Mouse (Mus musculus): ENCODE measurements around the gene Zfp788. TPM values are rescaled to one million over a fixed set of nuclear protein-coding genes. Genes with fewer than 3 reads are reported as not detected.

Gene Zfp788
- 10 to 100 TPM; 19.7 to 24.3 TPM for total RNA-seq (2023)

DNA sequence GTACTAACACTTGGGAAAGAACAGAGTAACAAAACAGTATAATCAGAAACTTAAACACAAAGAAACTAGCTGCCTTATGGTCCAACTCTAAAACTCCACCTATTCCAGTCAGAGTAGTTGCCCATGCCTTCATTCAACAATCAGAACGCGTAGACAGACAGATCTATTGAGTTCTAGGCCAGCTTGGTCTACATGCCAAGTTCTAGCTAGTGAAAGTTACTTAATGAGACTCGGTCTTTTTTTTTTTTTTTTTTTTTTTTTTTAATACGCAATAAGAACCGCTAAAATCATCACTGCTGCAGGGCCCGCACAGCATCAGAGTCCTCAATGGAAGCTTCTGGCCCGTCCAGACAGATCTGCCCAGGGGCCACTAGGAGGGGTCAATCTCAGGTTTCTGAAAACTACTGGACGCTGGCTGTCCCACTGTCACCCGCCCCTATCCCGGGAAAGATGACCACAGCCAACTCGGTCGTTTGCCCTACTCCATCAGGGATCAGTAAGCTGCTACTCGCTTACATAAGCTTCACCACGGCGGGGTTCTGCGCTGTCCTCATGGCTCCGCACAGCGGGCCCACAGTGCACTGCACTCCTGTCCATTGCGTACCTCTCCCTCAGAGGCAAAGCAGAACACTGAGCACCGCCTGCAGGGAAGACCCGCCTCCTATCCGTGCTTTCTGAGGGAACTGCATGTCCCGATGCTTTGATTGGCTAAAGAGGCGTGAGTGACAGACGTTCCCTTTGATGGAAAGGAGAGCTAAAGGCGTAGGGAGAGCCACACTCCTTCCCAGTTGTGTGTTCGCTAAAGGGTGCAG is at the start of gene Zfp788:
Zfp788 (plus strand) TSS at position 795 of the 812 bp plus-strand sequence.

DNA sequence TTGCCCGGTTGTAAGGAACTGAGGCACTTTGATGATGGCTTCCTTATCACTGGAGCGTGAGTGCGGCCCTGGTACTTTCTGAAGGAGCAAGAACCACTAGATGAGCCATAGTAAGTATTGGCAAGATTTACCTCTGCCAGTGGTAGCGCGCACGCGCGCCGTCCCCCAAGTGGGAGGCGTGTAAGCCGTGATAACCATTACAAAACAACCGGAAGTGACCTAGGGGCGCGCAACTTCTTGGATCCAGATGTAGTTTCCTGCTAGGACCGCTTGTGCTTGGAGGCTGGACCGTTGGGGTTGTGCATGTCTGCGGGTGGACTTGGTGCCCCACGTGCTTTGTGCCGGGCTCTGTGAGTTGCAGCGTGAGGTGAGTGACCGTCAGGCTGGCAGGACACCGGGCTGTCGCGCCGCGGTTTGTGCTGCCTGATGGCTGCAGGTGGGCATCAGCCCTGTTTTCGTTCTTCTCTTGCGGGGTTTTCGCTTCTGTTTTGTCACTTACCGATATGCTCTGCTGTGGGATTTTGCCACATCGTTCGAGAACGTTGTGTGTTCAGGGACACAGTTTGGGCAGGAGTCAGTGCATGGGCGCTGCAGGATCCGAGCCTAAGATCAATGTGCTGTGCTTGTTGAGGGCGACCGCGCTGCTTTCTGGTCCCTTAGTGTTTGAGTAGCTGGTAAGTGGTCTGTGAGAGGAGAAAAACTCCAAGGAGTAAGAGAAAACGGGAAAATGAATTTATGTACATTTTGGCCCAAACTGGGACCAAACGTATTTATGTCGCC is 33.8 kb upstream of the Zfp788 start, which contains the start of gene 2610021A01Rik:
2610021A01Rik (plus strand) TSS at position 197 of the 780 bp plus-strand sequence.

Other genes with a start within 250 kb of the Zfp788 start
- 10 to 100 TPM; 20.2 to 25.4 TPM for gene AI987944, start 239.8 kb upstream of the Zfp788 start, total RNA-seq (2023)
- under 1 TPM in 1 of 2 experiments, not detected in 1; 0.15 TPM for gene Vmn2r57, start 184.5 kb upstream of the Zfp788 start, total RNA-seq (2023)
- gene Gm20449, start 133.8 kb upstream of the Zfp788 start, total RNA-seq (2023): under 1 TPM; 0.27 to 0.49 TPM
- 10 to 100 TPM; 11.6 to 15.7 TPM for gene AW146154, start 133.3 kb upstream of the Zfp788 start, total RNA-seq (2023)
- gene Gm6871, start 59.5 kb upstream of the Zfp788 start, total RNA-seq (2023): not detected
- 10 to 100 TPM; 39.1 to 39.6 TPM for gene 2610021A01Rik, start 34.0 kb upstream of the Zfp788 start, total RNA-seq (2023)
- gene Vmn2r58, start 239.5 kb downstream of the Zfp788 start, total RNA-seq (2023): not detected